Mouse (Mus musculus) effector memory CD4-positive, alpha-beta T cell, adult 5 months (primary cell): ENCODE data around the gene Adnp. TPM values are rescaled to one million over a fixed set of nuclear protein-coding genes. Genes with fewer than 3 reads are reported as not detected.

Experiments
- polyA plus RNA-seq: library from polyadenylated mRNA; unstranded; fragments of 100-300 nt; shearing (Covaris generic); gene quantifications from one replicate; pipeline ENCODE4 v1.2.1, GENCODE M21; 2017

Gene Adnp
- polyA plus RNA-seq: 20.2 TPM

DNA sequence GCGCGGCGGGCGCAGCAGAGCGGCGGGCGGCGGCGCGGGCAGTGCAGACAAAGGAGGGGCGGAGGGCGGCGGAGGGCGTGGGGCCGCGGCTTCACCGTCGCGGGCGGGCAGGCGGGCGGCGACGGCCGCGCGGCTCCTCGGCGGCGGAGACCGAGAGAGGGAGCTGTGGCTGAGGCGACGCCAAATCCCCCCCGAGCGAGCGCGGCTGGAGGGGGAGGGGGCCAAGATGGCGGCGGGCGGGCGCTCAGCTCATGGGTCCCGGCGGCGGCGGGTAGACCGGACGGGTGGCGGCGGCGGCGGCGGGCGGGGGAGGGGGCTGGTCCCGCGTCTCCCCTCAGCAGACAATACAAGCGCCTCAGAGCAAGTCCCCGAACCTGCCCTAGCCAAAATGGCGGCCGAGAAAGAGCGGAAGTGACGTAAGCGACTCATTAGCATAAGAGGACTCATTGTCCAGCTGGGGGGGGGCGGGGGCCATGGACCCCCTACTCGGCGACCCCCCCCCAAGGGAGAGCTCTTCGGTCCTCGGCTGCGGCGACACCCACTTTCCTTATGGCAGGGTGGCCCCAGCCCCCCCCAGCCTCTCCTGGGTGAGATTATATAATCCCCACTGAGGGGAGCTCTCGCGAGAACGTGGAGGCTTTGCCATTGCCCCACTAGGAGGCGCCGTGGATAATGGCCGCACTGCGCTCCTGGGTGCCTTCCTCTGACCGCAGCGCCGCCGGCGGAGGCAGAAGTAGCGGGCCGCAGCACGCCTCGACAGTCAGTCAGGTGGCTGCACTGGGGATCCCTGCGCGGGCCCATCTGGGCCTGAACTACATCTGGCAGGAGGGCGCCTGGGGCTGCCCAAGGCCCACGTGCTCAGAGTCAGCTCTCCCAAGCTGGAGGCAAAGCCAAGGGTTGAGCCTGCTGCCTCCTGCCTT, at the start of gene Adnp:
TSS of gene Adnp (minus strand) at position 388 of the 920 bp plus-strand sequence.

DNA sequence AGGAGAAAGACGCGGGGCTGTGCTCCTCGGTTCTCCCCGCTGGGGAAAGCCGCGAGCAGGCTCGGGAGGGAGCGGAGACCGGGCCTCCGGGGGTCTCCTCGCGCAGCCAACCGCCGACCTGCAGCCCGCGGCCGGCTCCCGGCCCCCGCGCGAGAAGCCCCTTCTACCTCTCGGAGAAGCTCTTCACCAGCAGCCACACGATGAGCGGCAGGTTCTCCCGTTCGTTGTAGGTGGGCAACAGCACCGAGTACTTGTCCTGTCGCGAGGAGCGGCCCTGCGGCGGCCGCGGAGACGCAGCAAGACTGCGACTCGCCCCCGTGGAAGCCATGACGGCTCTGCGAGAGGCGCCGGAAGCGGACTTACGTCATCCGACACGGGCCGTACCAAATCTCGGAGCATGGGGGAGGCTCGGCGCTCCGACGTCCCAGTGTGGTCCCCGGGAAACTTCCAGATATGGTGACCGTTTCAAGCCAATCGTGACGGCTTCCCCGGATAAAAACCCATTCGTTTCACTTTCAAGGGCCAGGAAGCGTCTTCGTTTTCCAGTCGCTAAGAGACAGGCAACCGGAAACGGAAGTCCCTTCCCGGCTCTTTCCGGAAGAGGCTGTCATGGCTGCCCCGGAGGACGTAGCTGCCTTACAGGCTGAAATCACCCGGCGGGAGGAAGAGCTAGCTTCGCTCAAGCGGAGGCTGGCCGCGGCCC, 23.3 kb upstream of the Adnp start, which contains the start of the genes Gm20716, Dpm1 and Mocs3:
TSS of gene Gm20716 (minus strand) at position 339 of the 703 bp plus-strand sequence.
TSS of gene Dpm1 (minus strand) at position 566 of the 703 bp plus-strand sequence.
TSS of gene Mocs3 (plus strand) at position 597 of the 703 bp plus-strand sequence.

Other genes starting within 250 kb of the Adnp start
- gene Ripor3, start 196.5 kb downstream of the Adnp start, polyA plus RNA-seq: 1.4 TPM
- gene Pard6b, start 126.1 kb downstream of the Adnp start, polyA plus RNA-seq: 3.0 TPM
- gene Gm20716, start 23.3 kb upstream of the Adnp start, polyA plus RNA-seq: 20.9 TPM
- gene Dpm1, start 23.5 kb upstream of the Adnp start, polyA plus RNA-seq: 91.9 TPM
- gene Mocs3, start 23.5 kb upstream of the Adnp start, polyA plus RNA-seq: 8.1 TPM
- gene Kcng1, start 74.6 kb upstream of the Adnp start, polyA plus RNA-seq: not detected